Mouse (Mus musculus): ENCODE data around the gene Sprr2j-ps. TPM values are rescaled to one million over a fixed set of nuclear protein-coding genes. Genes with fewer than 3 reads are reported as not detected.

Sprr2j-ps gene
- polyA plus RNA-seq, 1 experiment from 2014 or later, result not detected

DNA sequence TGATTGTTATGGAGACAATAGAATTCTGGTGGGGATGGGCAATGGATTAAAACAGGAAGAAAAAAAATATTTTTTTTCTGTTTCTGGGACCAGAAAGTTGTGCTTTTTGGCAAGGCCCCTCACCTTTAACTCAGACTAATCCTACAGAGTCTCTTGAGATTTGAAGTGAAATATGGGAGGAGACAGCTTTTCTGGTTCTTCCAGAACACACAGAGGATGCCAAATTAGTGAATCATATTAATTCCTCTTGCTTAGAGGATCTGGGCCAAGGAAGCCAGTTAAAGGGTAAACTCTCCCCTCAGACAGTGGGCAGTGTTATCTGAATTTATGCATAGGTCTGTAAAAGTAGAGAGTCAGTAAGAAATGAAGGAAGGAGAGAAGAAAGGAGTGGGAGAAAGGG is 49.5 kb downstream of the Sprr2j-ps start:
- Histone ChIP-seq H3K4me3 (no peak overlapping the region), H3K27ac (no peak overlapping the region), H3K9ac (no peak overlapping the region), H3K27me3 (no peaks in the 10 kb centered on the region), H3K9me3 (replicated peaks) (no peaks in the 10 kb centered on the region), H3K4me2 (no peak overlapping the region), H3K36me3 (no peaks in the 10 kb centered on the region), H3K4me1 (replicated peaks) (no peaks in the 10 kb centered on the region)
- ATAC-seq (replicated peaks; ENCODE audit: insufficient number of reproducible peaks, insufficient read depth, low FRiP score, low read depth), result no peak

Other genes with a start within 250 kb of the Sprr2j-ps start
- 0.20 and 0.56 TPM in 2 replicates for gene Sprr2a1, start 202.3 kb upstream of the Sprr2j-ps start, polyA plus RNA-seq (2015; fragmentation: Nextera tagmentation; extraction: Ambion mirVana)
- gene Sprr2a2, start 202.2 kb upstream of the Sprr2j-ps start, polyA plus RNA-seq (2015; fragmentation: Nextera tagmentation; extraction: Ambion mirVana), result 6.6 and 35.7 TPM in 2 replicates
- gene Sprr2a3, start 132.7 kb upstream of the Sprr2j-ps start, polyA plus RNA-seq (2015; fragmentation: Nextera tagmentation; extraction: Ambion mirVana), result 0.64 and 2.6 TPM in 2 replicates
- gene Sprr2b, start 101.5 kb upstream of the Sprr2j-ps start, polyA plus RNA-seq (2015; fragmentation: Nextera tagmentation; extraction: Ambion mirVana), result not detected in 2 replicates
- gene Sprr2d, start 78.9 kb upstream of the Sprr2j-ps start, polyA plus RNA-seq (2015; fragmentation: Nextera tagmentation; extraction: Ambion mirVana), result not detected in 2 replicates
- not detected in 2 replicates for gene Sprr2e, start 65.9 kb upstream of the Sprr2j-ps start, polyA plus RNA-seq (2015; fragmentation: Nextera tagmentation; extraction: Ambion mirVana)
- gene Sprr2f, start 52.9 kb upstream of the Sprr2j-ps start, polyA plus RNA-seq (2015; fragmentation: Nextera tagmentation; extraction: Ambion mirVana), result not detected in 2 replicates
- gene Sprr2h, start 32.4 kb upstream of the Sprr2j-ps start, polyA plus RNA-seq (2015; fragmentation: Nextera tagmentation; extraction: Ambion mirVana), result not detected in 2 replicates
- gene Sprr2i, start 10.1 kb upstream of the Sprr2j-ps start, polyA plus RNA-seq (2015; fragmentation: Nextera tagmentation; extraction: Ambion mirVana), result not detected in 2 replicates
- 5.3 and 5.4 TPM in 2 replicates for gene Gm9774, start 11.3 kb downstream of the Sprr2j-ps start, polyA plus RNA-seq (2015; fragmentation: Nextera tagmentation; extraction: Ambion mirVana)
- gene Sprr2k, start 14.5 kb downstream of the Sprr2j-ps start, polyA plus RNA-seq (2015; fragmentation: Nextera tagmentation; extraction: Ambion mirVana), result not detected in 2 replicates
- gene Sprr1b, start 20.7 kb downstream of the Sprr2j-ps start, polyA plus RNA-seq (2015; fragmentation: Nextera tagmentation; extraction: Ambion mirVana), result not detected in 2 replicates
- gene Sprr3, start 40.6 kb downstream of the Sprr2j-ps start, polyA plus RNA-seq (2015; fragmentation: Nextera tagmentation; extraction: Ambion mirVana), result 0.11 TPM in 1 of 2 replicates, not detected in the other
- gene Sprr1a, start 67.8 kb downstream of the Sprr2j-ps start, polyA plus RNA-seq (2015; fragmentation: Nextera tagmentation; extraction: Ambion mirVana), result 0.42 and 2.6 TPM in 2 replicates
- gene Sprr4, start 82.4 kb downstream of the Sprr2j-ps start, polyA plus RNA-seq (2015; fragmentation: Nextera tagmentation; extraction: Ambion mirVana), result not detected in 2 replicates
- not detected in 2 replicates for gene 2310046K23Rik, start 116.4 kb downstream of the Sprr2j-ps start, polyA plus RNA-seq (2015; fragmentation: Nextera tagmentation; extraction: Ambion mirVana)
- 0.09 TPM in 1 of 2 replicates, not detected in the other for gene Ivl, start 155.7 kb downstream of the Sprr2j-ps start, polyA plus RNA-seq (2015; fragmentation: Nextera tagmentation; extraction: Ambion mirVana)
- not detected in 2 replicates for gene Smcp, start 170.9 kb downstream of the Sprr2j-ps start, polyA plus RNA-seq (2015; fragmentation: Nextera tagmentation; extraction: Ambion mirVana)
- not detected in 2 replicates for gene 2210017I01Rik, start 189.4 kb downstream of the Sprr2j-ps start, polyA plus RNA-seq (2015; fragmentation: Nextera tagmentation; extraction: Ambion mirVana)
- gene Lce6a, start 203.6 kb downstream of the Sprr2j-ps start, polyA plus RNA-seq (2015; fragmentation: Nextera tagmentation; extraction: Ambion mirVana), result not detected in 2 replicates
- not detected in 2 replicates for gene Lce1a1, start 230.2 kb downstream of the Sprr2j-ps start, polyA plus RNA-seq (2015; fragmentation: Nextera tagmentation; extraction: Ambion mirVana)
- gene Lce1b, start 238.8 kb downstream of the Sprr2j-ps start, polyA plus RNA-seq (2015; fragmentation: Nextera tagmentation; extraction: Ambion mirVana), result not detected in 2 replicates